In the genomic region with DNA sequence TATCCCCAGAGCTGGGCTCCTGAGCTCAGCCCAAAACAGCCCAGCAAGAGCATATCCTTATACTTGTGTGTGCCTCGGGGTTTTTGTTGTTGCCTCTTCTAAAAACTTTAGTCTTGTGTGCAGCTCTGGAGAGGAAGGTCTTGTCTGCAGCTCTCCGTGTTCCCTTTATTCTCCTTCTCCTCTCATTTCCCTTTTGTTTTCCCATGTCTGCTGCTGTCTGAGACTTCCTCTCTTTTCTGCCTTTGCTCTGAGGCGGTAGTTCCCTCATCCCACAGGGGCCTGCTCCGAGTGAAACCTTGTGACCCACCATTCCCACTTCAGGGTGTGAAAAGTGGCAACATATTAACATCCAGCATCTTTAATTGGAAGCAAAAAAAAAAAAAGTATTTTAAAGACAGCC, we compare ENCODE assay signal across 25 mouse cellular contexts.
"Had no signal": no experiment of that assay in that cellular context is flagged by ENCODE, and none has a peak within 500 bp of the region (broad histone marks: within the 10 kb centered on the region; RNA-seq: fewer than 3 reads in every experiment).

No protein-coding gene starts in this region.

- H3K4me3 ChIP-seq: heart, adult 2 months; heart, embryonic 13.5 days; heart, embryonic 15.5 days; hindbrain, embryonic 13.5 days; hindbrain, embryonic 15.5 days; kidney, embryonic 15.5 days; limb, embryonic 13.5 days; limb, embryonic 15.5 days; liver, embryonic 12.5 days had no signal

- H3K36me3 ChIP-seq: heart, embryonic 13.5 days; heart, embryonic 15.5 days; hindbrain, embryonic 13.5 days; hindbrain, embryonic 15.5 days; kidney, embryonic 15.5 days; limb, embryonic 13.5 days; limb, embryonic 15.5 days; liver, embryonic 12.5 days had no signal

- DNase-seq: gastrocnemius, postnatal 14 days; gastrocnemius, postnatal 36 days; heart, adult 2 months; heart, postnatal 14 days; heart, postnatal 36 days; kidney, adult 11 months; kidney, adult 2 months; kidney, adult 9 months; kidney, postnatal 14 days; kidney, postnatal 36 days; layer of hippocampus, adult 9-11 months; layer of hippocampus, postnatal 36 days; left cerebral cortex, postnatal 4 days had no signal

- H3K27me3 ChIP-seq: heart, embryonic 15.5 days; hindbrain, embryonic 13.5 days; hindbrain, embryonic 15.5 days; kidney, embryonic 15.5 days; limb, embryonic 13.5 days; limb, embryonic 15.5 days; liver, embryonic 12.5 days had no signal

- H3K27ac ChIP-seq: heart, adult 2 months; heart, embryonic 13.5 days; heart, embryonic 15.5 days; hindbrain, embryonic 13.5 days; hindbrain, embryonic 15.5 days; hindbrain, postnatal 0 days; kidney, embryonic 15.5 days; kidney, postnatal 0 days; limb, embryonic 13.5 days; limb, embryonic 15.5 days; liver, embryonic 12.5 days had no signal

- ATAC-seq: hindbrain, postnatal 0 days; intestine, embryonic 16.5 days; liver, embryonic 12.5 days had no signal

- H3K9ac ChIP-seq: heart, embryonic 13.5 days; heart, embryonic 15.5 days; hindbrain, embryonic 13.5 days; hindbrain, embryonic 15.5 days; kidney, embryonic 15.5 days; limb, embryonic 13.5 days; limb, embryonic 15.5 days; liver, embryonic 12.5 days had no signal

- H3K4me1 ChIP-seq: hindbrain, embryonic 13.5 days; hindbrain, embryonic 15.5 days; kidney, embryonic 15.5 days had no signal

- H3K9me3 ChIP-seq: heart, embryonic 13.5 days; heart, embryonic 15.5 days; hindbrain, embryonic 13.5 days; hindbrain, embryonic 15.5 days; kidney, embryonic 15.5 days; limb, embryonic 13.5 days; limb, embryonic 15.5 days; liver, embryonic 12.5 days had no signal

- H3K4me2 ChIP-seq: heart, embryonic 11.5 days; heart, embryonic 13.5 days; heart, embryonic 15.5 days; hindbrain, embryonic 13.5 days; hindbrain, embryonic 15.5 days; kidney, embryonic 15.5 days; limb, embryonic 13.5 days; limb, embryonic 15.5 days; liver, embryonic 12.5 days had no signal
